Mouse (Mus musculus) intestine, embryonic 14.5 days (tissue): ENCODE measurements around the gene Hdgfl2. TPM values are rescaled to one million over a fixed set of nuclear protein-coding genes. Genes with fewer than 3 reads are reported as not detected.
"Not testable (repeated sequence)": the region's sequence is repeated elsewhere in the genome, so short reads cannot be mapped to it uniquely, and the experiment has no call there.

Experiments
- ATAC-seq: fragments of 200-750 bp; cut with Nextera tagmentation; replicated peaks from 2 replicates; pipeline ENCODE4 v1.8.0; 2017; ENCODE audit warnings: low read depth, moderate number of reproducible peaks, moderate TSS enrichment, moderate library complexity; ENCODE audit not compliant: low FRiP score, low TSS enrichment
- DNase-seq: peaks from one replicate; pipeline ENCODE4 v3.0.0-alpha.2; 2018; ENCODE audit warnings: low spot score
- H3K27ac ChIP-seq: fragments of 300-500 bp; sonication (generic); 2 replicates; pipeline ENCODE4 v1.5.1; 2014; ENCODE audit warnings: low read depth, mild to moderate bottlenecking, control low read depth
- H3K27me3 ChIP-seq: fragments of 300-500 bp; sonication (generic); replicated peaks from 2 replicates; pipeline ENCODE4 v1.6.1; 2014; ENCODE audit warnings: low read length, control low read depth; ENCODE audit not compliant: control insufficient read depth, insufficient read depth
- H3K36me3 ChIP-seq: fragments of 300-500 bp; sonication (generic); 2 replicates; pipeline ENCODE4 v1.6.1; 2014; ENCODE audit warnings: low read length, control low read depth; ENCODE audit not compliant: control insufficient read depth, insufficient read depth
- H3K4me1 ChIP-seq: fragments of 300-500 bp; sonication (generic); replicated peaks from 2 replicates; pipeline ENCODE4 v1.6.1; 2014; ENCODE audit warnings: low read length, control low read depth, mixed read lengths; ENCODE audit not compliant: control insufficient read depth, insufficient read depth
- H3K4me2 ChIP-seq: fragments of 300-500 bp; sonication (generic); 2 replicates; pipeline ENCODE4 v1.6.1; 2014; ENCODE audit warnings: low read length
- H3K4me3 ChIP-seq: fragments of 300-500 bp; sonication (generic); 2 replicates; pipeline ENCODE4 v1.5.1; 2014; ENCODE audit warnings: low read depth, low read length, control low read depth, mixed read lengths
- H3K9ac ChIP-seq: fragments of 300-500 bp; sonication (generic); 2 replicates; pipeline ENCODE4 v1.6.1; 2014; ENCODE audit warnings: mild to moderate bottlenecking, low read length
- H3K9me3 ChIP-seq: fragments of 300-500 bp; sonication (generic); 2 replicates; pipeline ENCODE4 v1.6.1; 2016; ENCODE audit warnings: low read length, control low read depth; ENCODE audit not compliant: control insufficient read depth
- WGBS: fragments of 180-500 bp; shearing (Covaris S2); extraction: QIAGEN DNeasy Blood & Tissue Kit; methylation state at CpG from one replicate; pipeline ENCODE4 v1.1.7; 2014; 5-methylcytosine and 5-hydroxymethylcytosine counted together
- polyA plus RNA-seq: library from polyadenylated mRNA; unstranded; fragments of >200 nt; fragmentation: Nextera tagmentation; extraction: Ambion mirVana; gene quantifications from 2 replicates; pipeline ENCODE4 v1.2.1, GENCODE M21; 2014

Gene Hdgfl2
- polyA plus RNA-seq, 1 experiment from 2014 or later = 93.4 TPM

- H3K27ac ChIP-seq = no peak overlapping the region
- H3K4me3 ChIP-seq = no peak overlapping the region
- H3K9me3 ChIP-seq = no peaks in the 10 kb centered on the region
- no peak overlapping the region for H3K4me2 ChIP-seq
- no peaks in the 10 kb centered on the region for H3K27me3 ChIP-seq
- no peak overlapping the region for H3K9ac ChIP-seq
- H3K4me1 ChIP-seq = no peaks in the 10 kb centered on the region
- DNase-seq = no peak
- ATAC-seq = no peak
- H3K36me3 ChIP-seq = peaks cover 77% of the 10 kb centered on the region
Measured at GRCm38 (mm10) chr17:56054938-56055337, 24.5 kb upstream of the Hdgfl2 start.

GRCm38 (mm10) chr17:56055945-56056678 lies 23.3 kb upstream of the Hdgfl2 start:
- no peak for DNase-seq
- no peak for ATAC-seq
- Histone ChIP-seq H3K36me3 (peaks cover 78% of the 10 kb centered on the region), H3K9ac (no peak overlapping the region), H3K27me3 (no peaks in the 10 kb centered on the region), H3K9me3 (no peaks in the 10 kb centered on the region), H3K4me3 (no peak overlapping the region), H3K4me2 (no peak overlapping the region), H3K4me1 (no peaks in the 10 kb centered on the region), H3K27ac (no peak overlapping the region)
- 65% methylated on average over 4 of the region's 4 CpGs for WGBS

DNA sequence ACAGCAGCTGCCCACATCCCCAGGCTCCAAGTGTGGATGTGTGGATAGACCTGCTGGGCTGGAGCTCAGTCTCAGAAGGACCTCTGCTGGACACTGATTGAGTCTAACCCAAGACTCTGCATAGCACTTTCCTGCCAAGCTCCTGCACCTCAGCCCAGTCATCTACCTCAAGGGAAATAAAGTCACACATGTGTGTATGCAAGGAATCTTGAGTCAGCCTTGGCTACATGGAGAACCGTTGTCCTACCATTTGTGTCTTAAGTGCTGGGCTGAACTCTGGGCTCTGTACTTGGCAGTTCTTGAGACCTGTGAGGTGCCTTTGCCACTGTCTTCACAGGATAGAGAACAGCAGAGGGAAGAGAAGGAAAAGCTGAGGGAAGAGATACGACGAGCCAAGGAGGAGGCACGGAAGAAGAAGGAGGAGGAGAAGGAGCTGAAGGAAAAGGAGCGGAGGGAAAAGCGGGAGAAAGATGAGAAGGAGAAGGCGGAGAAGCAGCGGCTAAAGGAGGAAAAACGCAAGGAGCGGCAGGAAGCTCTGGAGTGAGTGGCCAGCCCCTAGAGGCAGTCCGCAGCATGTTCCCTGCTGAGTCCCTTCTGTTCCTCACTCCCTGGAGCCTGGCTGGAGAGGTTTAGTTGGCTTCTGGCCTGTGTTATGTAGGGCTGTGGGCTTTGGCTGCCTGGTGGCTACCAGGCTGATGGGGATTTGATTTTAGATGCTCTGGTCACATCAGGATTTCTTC lies 21.9 kb upstream of the Hdgfl2 start:
- Histone ChIP-seq H3K4me3 (no peak overlapping the region), H3K9me3 (no peaks in the 10 kb centered on the region)

GRCm38 (mm10) chr17:56062081-56062480 lies 17.4 kb upstream of the Hdgfl2 start:
- ATAC-seq (no peak), DNase-seq (no peak)
- WGBS = 96% methylated on average over 7 of the region's 7 CpGs
- Histone ChIP-seq H3K9ac (no peak overlapping the region), H3K27me3 (no peaks in the 10 kb centered on the region), H3K27ac (no peak overlapping the region), H3K4me1 (no peaks in the 10 kb centered on the region), H3K4me2 (no peak overlapping the region), H3K9me3 (no peaks in the 10 kb centered on the region), H3K36me3 (peaks cover 100% of the 10 kb centered on the region), H3K4me3 (no peak overlapping the region)

More for the DNA sequence above, 21.9 kb upstream of the Hdgfl2 start:
- no peaks in the 10 kb centered on the region for H3K27me3 ChIP-seq
- no peak overlapping the region for H3K27ac ChIP-seq
- DNase-seq (no peak), ATAC-seq (no peak)
- H3K36me3 ChIP-seq = peaks cover 82% of the 10 kb centered on the region
- H3K4me2 ChIP-seq = no peak overlapping the region
- H3K9ac ChIP-seq = no peak overlapping the region
- WGBS = 87% methylated on average over 11 of the region's 11 CpGs
- H3K4me1 ChIP-seq = no peaks in the 10 kb centered on the region

- not testable (repeated sequence) for H3K27ac ChIP-seq, H3K9me3 ChIP-seq, H3K4me3 ChIP-seq, H3K4me2 ChIP-seq, ATAC-seq, DNase-seq, H3K4me1 ChIP-seq, H3K9ac ChIP-seq, H3K27me3 ChIP-seq
- 77% methylated on average over 6 of the region's 6 CpGs for WGBS
- peaks cover 100% of the 10 kb centered on the region for H3K36me3 ChIP-seq
Measured at GRCm38 (mm10) chr17:56065715-56066114, 13.7 kb upstream of the Hdgfl2 start.

- no peak overlapping the region for H3K9ac ChIP-seq
- no peak for DNase-seq
- ATAC-seq = no peak
- no peak overlapping the region for H3K4me3 ChIP-seq
- no peaks in the 10 kb centered on the region for H3K4me1 ChIP-seq
- H3K27me3 ChIP-seq = no peaks in the 10 kb centered on the region
- no peak overlapping the region for H3K27ac ChIP-seq
- no peak overlapping the region for H3K4me2 ChIP-seq
- H3K9me3 ChIP-seq = no peaks in the 10 kb centered on the region
- H3K36me3 ChIP-seq = peaks cover 100% of the 10 kb centered on the region
Measured at GRCm38 (mm10) chr17:56066451-56066850, 13.0 kb upstream of the Hdgfl2 start.

DNA sequence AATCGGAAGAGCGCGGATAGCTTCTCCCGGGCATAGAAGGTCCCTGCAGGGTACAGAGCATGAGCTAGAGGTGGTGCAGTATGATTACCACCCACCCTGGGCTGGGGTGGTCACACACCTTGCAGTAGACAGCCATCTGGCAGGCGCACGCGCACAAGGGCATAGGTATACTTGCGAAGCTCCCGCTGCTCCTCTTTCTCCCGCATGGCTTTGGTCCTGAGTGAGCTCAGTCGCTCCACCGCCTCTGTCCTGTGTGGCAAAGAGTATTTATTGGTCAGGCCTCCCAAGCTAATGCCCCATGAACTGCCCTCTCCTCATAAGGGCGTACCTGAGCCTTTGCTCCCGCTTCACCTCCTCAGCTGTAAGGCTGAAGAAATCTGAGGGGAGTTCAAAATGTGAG lies 10.4 kb upstream of the Hdgfl2 start:
- 98% methylated on average over 14 of the region's 14 CpGs for WGBS
- peaks cover 7% of the 10 kb centered on the region; the same call in 1 of the 2 replicates for H3K4me1 ChIP-seq
- no peak overlapping the region for H3K27ac ChIP-seq
- peaks cover 93% of the 10 kb centered on the region for H3K36me3 ChIP-seq
- H3K4me3 ChIP-seq = no peak overlapping the region
- DNase-seq (no peak), ATAC-seq (no peak)
- H3K9me3 ChIP-seq = no peaks in the 10 kb centered on the region
- H3K4me2 ChIP-seq = no peak overlapping the region
- no peaks in the 10 kb centered on the region for H3K27me3 ChIP-seq
- H3K9ac ChIP-seq = no peak overlapping the region

GRCm38 (mm10) chr17:56071126-56071525 lies 8.3 kb upstream of the Hdgfl2 start:
- H3K4me2 ChIP-seq = no peak overlapping the region
- H3K4me3 ChIP-seq = no peak overlapping the region
- peaks cover 16% of the 10 kb centered on the region; the same call in 1 of the 2 replicates for H3K4me1 ChIP-seq
- no peaks in the 10 kb centered on the region for H3K9me3 ChIP-seq
- no peak overlapping the region for H3K27ac ChIP-seq
- ATAC-seq (no peak), DNase-seq (no peak)
- H3K27me3 ChIP-seq = no peaks in the 10 kb centered on the region
- H3K9ac ChIP-seq = no peak overlapping the region
- H3K36me3 ChIP-seq = peaks cover 72% of the 10 kb centered on the region

- Histone ChIP-seq H3K4me1 (peaks cover 16% of the 10 kb centered on the region; the same call in 1 of the 2 replicates), H3K9me3 (no peaks in the 10 kb centered on the region), H3K4me3 (no peak overlapping the region), H3K27ac (no peak overlapping the region), H3K9ac (no peak overlapping the region), H3K4me2 (no peak overlapping the region), H3K27me3 (no peaks in the 10 kb centered on the region), H3K36me3 (peaks cover 61% of the 10 kb centered on the region)
- no peak for DNase-seq
- 90% methylated on average over 5 of the region's 5 CpGs for WGBS
- no peak for ATAC-seq
Measured at GRCm38 (mm10) chr17:56072243-56072642, 7.2 kb upstream of the Hdgfl2 start.
